Mouse (Mus musculus) lung, adult 2 months (tissue): ENCODE measurements around the gene Rfx3. TPM values are rescaled to one million over a fixed set of nuclear protein-coding genes. Genes with fewer than 3 reads are reported as not detected.

Source experiments
- DNase-seq: peaks from one replicate; pipeline ENCODE4 v3.0.0; 2022
- H3K4me1 ChIP-seq: fragments of 200-500 bp; 2 replicates; pipeline ENCODE4 v1.6.1; 2011; ENCODE audit warnings: low read length; ENCODE audit not compliant: control insufficient read depth, insufficient read depth
- H3K4me3 ChIP-seq: fragments of 200-500 bp; replicated peaks from 2 replicates; pipeline ENCODE3; 2011; ENCODE audit warnings: low read depth, mild to moderate bottlenecking, control low read depth, low read length; ENCODE audit errors: extremely low read depth
- CTCF ChIP-seq: fragments of 200-500 bp; IDR thresholded peaks from 2 replicates; pipeline ENCODE4 v1.5.1; 2011; ENCODE audit warnings: mild to moderate bottlenecking, low read length, control low read depth; ENCODE audit not compliant: insufficient read depth
- POLR2A ChIP-seq: fragments of 200-500 bp; IDR thresholded peaks from 2 replicates; pipeline ENCODE4 v1.6.1; 2011; ENCODE audit warnings: low read depth, mild to moderate bottlenecking, control low read depth, low read length, borderline replicate concordance; ENCODE audit errors: extremely low read depth
- WGBS: fragments of 180-500 bp; shearing (Covaris S2); methylation state at CpG from one replicate; pipeline ENCODE4 v1.1.7; 2018; 5-methylcytosine and 5-hydroxymethylcytosine counted together
- polyA plus RNA-seq: library from polyadenylated mRNA; depleted of rRNA; stranded (reverse); fragments of >200 nt; gene quantifications from 2 replicates; pipeline ENCODE4 v1.2.3, GENCODE M21; 2012

The Rfx3 gene
- polyA plus RNA-seq, 1 experiment, result 2.8 TPM

DNA sequence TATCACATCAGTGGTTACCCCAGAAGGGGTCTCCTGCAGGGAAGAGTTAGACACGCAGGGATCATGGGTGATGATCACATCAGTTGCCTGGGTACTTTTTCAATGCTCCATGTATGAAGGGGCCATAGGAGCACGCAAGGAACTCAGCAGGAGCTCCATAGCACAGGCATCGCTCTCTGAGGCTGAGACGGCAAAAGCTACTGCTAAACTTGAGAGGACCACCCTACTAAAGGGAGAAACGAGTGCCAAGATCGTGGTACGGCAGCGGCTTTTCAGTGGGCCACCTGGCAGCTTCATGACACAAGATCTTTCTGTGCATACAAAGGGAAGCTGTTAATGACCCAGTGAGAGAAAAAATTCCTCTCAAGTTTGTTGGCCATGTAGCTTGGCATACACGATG is 250.7 kb downstream of the Rfx3 start:
- H3K4me3 ChIP-seq, result no peak overlapping the region
- 94% methylated on average over 9 of the region's 9 CpGs for WGBS
- TF ChIP-seq CTCF (no peak), POLR2A (no peak)
- DNase-seq, result no peak
- no peaks in the 10 kb centered on the region for H3K4me1 ChIP-seq

DNA sequence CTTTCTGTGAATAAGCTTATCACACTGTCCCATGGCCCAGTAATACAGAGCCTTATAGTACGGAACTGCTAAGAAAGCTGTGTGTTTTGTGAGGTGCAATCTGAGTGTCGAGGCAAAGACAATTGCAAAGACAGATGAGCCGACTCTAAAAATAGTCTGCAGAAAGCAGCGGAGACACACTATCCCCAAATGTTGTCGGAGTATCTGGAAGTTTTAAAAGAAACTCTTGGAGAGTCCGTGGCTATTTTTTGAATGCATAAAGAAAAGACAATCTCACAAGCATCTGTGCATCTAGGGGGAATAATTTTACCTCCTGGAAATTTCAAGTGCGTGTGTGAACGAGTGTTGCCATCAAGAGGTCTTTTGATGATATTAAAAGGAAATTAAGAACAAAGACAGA is 251.6 kb downstream of the Rfx3 start:
- 76% methylated on average over 8 of the region's 8 CpGs for WGBS
- no peak overlapping the region for H3K4me3 ChIP-seq
- H3K4me1 ChIP-seq, result no peaks in the 10 kb centered on the region
- DNase-seq, result no peak
- no peak for TF ChIP-seq POLR2A

DNA sequence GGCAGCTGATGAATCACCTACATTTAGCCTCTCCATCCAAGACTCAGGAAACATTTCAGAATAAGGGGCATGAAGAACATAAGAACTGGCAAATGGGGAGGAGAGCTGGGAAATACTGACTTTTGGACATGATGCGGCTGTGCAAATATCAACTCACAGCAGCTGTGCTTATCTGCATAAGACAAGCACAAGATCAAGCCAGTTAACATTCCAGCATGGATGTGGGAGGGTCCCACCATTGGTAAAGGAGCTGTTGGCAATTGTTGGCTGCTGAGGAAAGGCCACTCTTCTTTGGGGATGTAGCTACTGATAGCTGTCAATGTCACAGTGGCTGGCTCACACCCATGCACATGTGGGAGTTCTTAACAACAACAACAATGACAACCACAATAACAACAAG is 263.7 kb downstream of the Rfx3 start:
- Histone ChIP-seq H3K4me3 (no peak overlapping the region), H3K4me1 (no peaks in the 10 kb centered on the region)
- DNase-seq, result no peak
- 77% methylated on average over 1 of the region's 1 CpGs for WGBS
- TF ChIP-seq CTCF, result no peak
- no peak for TF ChIP-seq POLR2A

DNA sequence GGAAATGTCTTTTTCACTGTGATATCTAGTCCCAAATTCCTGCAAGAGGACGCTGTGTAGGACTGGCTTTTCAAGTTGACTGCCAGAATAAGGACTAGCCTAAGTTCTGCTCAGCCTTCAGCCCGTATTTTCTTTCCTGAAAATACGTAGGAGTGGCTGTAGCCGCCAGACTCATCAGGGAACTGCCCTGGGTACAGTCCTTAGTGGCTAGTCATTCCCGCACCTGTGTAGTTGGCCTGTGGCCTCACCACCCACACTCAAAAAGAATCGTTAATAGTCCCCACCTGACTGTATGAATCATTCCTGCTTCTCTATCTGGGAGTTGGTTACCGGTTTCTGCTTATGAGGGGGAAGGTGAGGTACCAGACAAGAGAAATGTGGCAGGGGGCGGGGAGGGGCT is 272.1 kb downstream of the Rfx3 start:
- TF ChIP-seq POLR2A, result no peak
- no peak for TF ChIP-seq CTCF
- WGBS, result 69% methylated on average over 8 of the region's 8 CpGs
- Histone ChIP-seq H3K4me3 (no peak overlapping the region), H3K4me1 (no peaks in the 10 kb centered on the region)
- no peak for DNase-seq

DNA sequence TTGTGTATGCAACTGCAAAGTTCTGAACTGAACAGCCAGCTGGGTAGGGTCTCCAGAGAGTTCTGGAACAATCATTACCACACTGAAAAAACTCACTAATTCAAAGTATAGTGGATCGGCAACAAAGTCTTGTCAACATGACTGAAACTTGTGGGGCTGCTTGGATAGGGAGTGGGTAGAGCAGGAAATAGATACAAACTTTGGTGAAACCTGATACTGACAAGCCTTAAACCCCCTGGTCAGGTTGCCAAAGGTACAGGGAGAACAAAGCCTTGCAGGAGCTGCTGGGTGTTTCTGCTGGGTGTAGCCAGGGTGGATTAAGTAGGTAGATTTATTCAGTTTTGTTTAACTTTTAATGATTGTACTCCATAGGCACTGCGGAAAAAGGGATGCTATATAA is 274.4 kb downstream of the Rfx3 start:
- Histone ChIP-seq H3K4me1 (no peaks in the 10 kb centered on the region), H3K4me3 (no peak overlapping the region)
- 59% methylated on average over 2 of the region's 2 CpGs for WGBS
- DNase-seq, result no peak
- TF ChIP-seq POLR2A, result no peak
- TF ChIP-seq CTCF, result no peak

DNA sequence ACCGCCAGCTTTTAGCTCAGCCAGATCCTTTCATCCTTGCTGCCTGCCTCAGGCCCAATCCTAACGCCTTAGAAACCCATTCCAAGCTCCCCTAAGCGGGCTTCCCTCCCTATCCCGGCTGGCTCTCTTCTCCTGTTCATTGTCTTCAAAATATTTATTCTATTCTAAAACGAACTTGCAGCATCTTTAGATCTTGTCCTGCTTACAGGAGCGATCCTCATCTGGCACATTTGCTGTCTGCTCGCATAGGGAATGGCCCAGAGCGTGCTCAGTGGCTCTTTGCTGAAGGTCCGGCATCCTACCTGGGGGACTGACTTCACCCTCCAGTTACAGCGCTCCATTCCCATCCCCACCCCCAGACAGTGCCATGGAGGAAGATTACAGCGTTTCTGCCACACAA is 292.0 kb downstream of the Rfx3 start:
- no peaks in the 10 kb centered on the region for H3K4me1 ChIP-seq
- H3K4me3 ChIP-seq, result no peak overlapping the region
- DNase-seq, result no peak
- 72% methylated on average over 11 of the region's 11 CpGs for WGBS
- TF ChIP-seq CTCF, result no peak
- TF ChIP-seq POLR2A, result no peak

DNA sequence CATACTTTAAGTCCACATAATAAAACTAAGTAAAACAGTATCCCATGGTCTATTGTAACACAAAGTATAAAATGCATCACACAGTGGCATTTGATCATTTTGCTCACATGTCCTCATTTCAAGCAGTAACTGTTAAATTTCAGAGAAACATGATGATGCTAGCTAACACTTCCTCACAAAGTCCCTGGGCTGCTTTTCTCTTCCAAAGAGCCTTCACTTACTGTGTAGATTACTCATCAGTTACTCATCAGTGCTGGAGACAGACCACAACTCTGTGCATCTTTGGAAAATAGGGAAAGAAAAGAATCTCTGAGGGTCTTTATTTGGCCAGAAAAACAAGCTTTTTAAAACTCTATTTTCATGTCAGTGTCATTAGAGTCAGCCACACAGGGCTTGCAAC is 294.7 kb downstream of the Rfx3 start:
- no peaks in the 10 kb centered on the region for H3K4me1 ChIP-seq
- no peak overlapping the region for H3K4me3 ChIP-seq
- no peak for DNase-seq
- TF ChIP-seq CTCF (no peak), POLR2A (no peak)
